Mouse (Mus musculus): ENCODE data around the gene Nek10. TPM values are rescaled to one million over a fixed set of nuclear protein-coding genes. Genes with fewer than 3 reads are reported as not detected.
A peak's percentile ranks its signal among the peaks of the same experiment; 100 is the strongest.

The Nek10 gene
- polyA plus RNA-seq, 1 experiment from 2014 or later, result 0.03 TPM

- Histone ChIP-seq H3K36me3 (replicated peaks; ENCODE audit: control insufficient read depth, insufficient read depth, low read depth, low read length) (no peaks in the 10 kb centered on the region), H3K27ac (replicated peaks; ENCODE audit: low read depth, low read length) (no peak overlapping the region), H3K9ac (replicated peaks; ENCODE audit: low read length) (no peak overlapping the region), H3K27me3 (ENCODE audit: control insufficient read depth, insufficient read depth, low read length) (no peaks in the 10 kb centered on the region), H3K4me1 (ENCODE audit: control insufficient read depth, insufficient read depth, low read length) (no peaks in the 10 kb centered on the region), H3K4me3 (ENCODE audit: low read depth, low read length) (no peak overlapping the region), H3K4me2 (ENCODE audit: low read depth, low read length) (no peak overlapping the region), H3K9me3 (replicated peaks; ENCODE audit: control insufficient read depth, low read length) (no peaks in the 10 kb centered on the region)
- 74% methylated on average over 4 of the region's 4 CpGs for WGBS
- no peak for ATAC-seq (replicated peaks; ENCODE audit: insufficient number of reproducible peaks, low FRiP score, low TSS enrichment, low read depth)
- DNase-seq (ENCODE audit: low spot score), result no peak
Observed at GRCm38 (mm10) chr14:14871700-14872099, 68.5 kb downstream of the Nek10 start.

GRCm38 (mm10) chr14:14893932-14894652 lies 90.9 kb downstream of the Nek10 start:
- Histone ChIP-seq H3K9ac (replicated peaks; ENCODE audit: low read length) (no peak overlapping the region), H3K36me3 (replicated peaks; ENCODE audit: control insufficient read depth, insufficient read depth, low read depth, low read length) (no peaks in the 10 kb centered on the region), H3K27ac (replicated peaks; ENCODE audit: low read depth, low read length) (no peak overlapping the region), H3K27me3 (ENCODE audit: control insufficient read depth, insufficient read depth, low read length) (no peaks in the 10 kb centered on the region), H3K4me2 (ENCODE audit: low read depth, low read length) (no peak overlapping the region), H3K4me3 (ENCODE audit: low read depth, low read length) (no peak overlapping the region), H3K9me3 (replicated peaks; ENCODE audit: control insufficient read depth, low read length) (no peaks in the 10 kb centered on the region), H3K4me1 (ENCODE audit: control insufficient read depth, insufficient read depth, low read length) (no peaks in the 10 kb centered on the region)
- DNase-seq (ENCODE audit: low spot score) (peak; percentile 26), ATAC-seq (replicated peaks; ENCODE audit: insufficient number of reproducible peaks, low FRiP score, low TSS enrichment, low read depth) (no peak; the same call in 1 of the 2 replicates)
- WGBS, result 23% methylated on average over 4 of the region's 4 CpGs

- Histone ChIP-seq H3K9me3 (replicated peaks; ENCODE audit: control insufficient read depth, low read length) (no peaks in the 10 kb centered on the region), H3K4me3 (ENCODE audit: low read depth, low read length) (no peak overlapping the region), H3K27ac (replicated peaks; ENCODE audit: low read depth, low read length) (no peak overlapping the region), H3K27me3 (ENCODE audit: control insufficient read depth, insufficient read depth, low read length) (no peaks in the 10 kb centered on the region), H3K4me1 (ENCODE audit: control insufficient read depth, insufficient read depth, low read length) (no peaks in the 10 kb centered on the region), H3K4me2 (ENCODE audit: low read depth, low read length) (no peak overlapping the region), H3K36me3 (replicated peaks; ENCODE audit: control insufficient read depth, insufficient read depth, low read depth, low read length) (no peaks in the 10 kb centered on the region), H3K9ac (replicated peaks; ENCODE audit: low read length) (no peak overlapping the region)
- DNase-seq (ENCODE audit: low spot score) (no peak), ATAC-seq (replicated peaks; ENCODE audit: insufficient number of reproducible peaks, low FRiP score, low TSS enrichment, low read depth) (no peak)
Observed at GRCm38 (mm10) chr14:14894776-14895175, 91.6 kb downstream of the Nek10 start.

- H3K4me2 ChIP-seq (ENCODE audit: low read depth, low read length), result no peak overlapping the region
- no peaks in the 10 kb centered on the region for H3K36me3 ChIP-seq (replicated peaks; ENCODE audit: control insufficient read depth, insufficient read depth, low read depth, low read length)
- H3K27me3 ChIP-seq (ENCODE audit: control insufficient read depth, insufficient read depth, low read length), result no peaks in the 10 kb centered on the region
- H3K9ac ChIP-seq (replicated peaks; ENCODE audit: low read length), result no peak overlapping the region
- H3K27ac ChIP-seq (replicated peaks; ENCODE audit: low read depth, low read length), result no peak overlapping the region
- DNase-seq (ENCODE audit: low spot score), result no peak
- WGBS, result 87% methylated on average over 2 of the region's 2 CpGs
- H3K4me3 ChIP-seq (ENCODE audit: low read depth, low read length), result no peak overlapping the region
- H3K4me1 ChIP-seq (ENCODE audit: control insufficient read depth, insufficient read depth, low read length), result no peaks in the 10 kb centered on the region
- no peak for ATAC-seq (replicated peaks; ENCODE audit: insufficient number of reproducible peaks, low FRiP score, low TSS enrichment, low read depth)
- H3K9me3 ChIP-seq (replicated peaks; ENCODE audit: control insufficient read depth, low read length), result no peaks in the 10 kb centered on the region
Observed at GRCm38 (mm10) chr14:14895363-14895762, 92.1 kb downstream of the Nek10 start.

GRCm38 (mm10) chr14:14896399-14897136 lies 93.4 kb downstream of the Nek10 start:
- H3K4me2 ChIP-seq (ENCODE audit: low read depth, low read length), result no peak overlapping the region
- no peak overlapping the region for H3K9ac ChIP-seq (replicated peaks; ENCODE audit: low read length)
- no peaks in the 10 kb centered on the region for H3K9me3 ChIP-seq (replicated peaks; ENCODE audit: control insufficient read depth, low read length)
- no peak for DNase-seq (ENCODE audit: low spot score)
- H3K27me3 ChIP-seq (ENCODE audit: control insufficient read depth, insufficient read depth, low read length), result no peaks in the 10 kb centered on the region
- ATAC-seq (replicated peaks; ENCODE audit: insufficient number of reproducible peaks, low FRiP score, low TSS enrichment, low read depth), result 0 out of 2 replicates have a peak, but pooled peaks have one; percentile 23
- WGBS, result 75% methylated on average over 3 of the region's 3 CpGs
- H3K27ac ChIP-seq (replicated peaks; ENCODE audit: low read depth, low read length), result no peak overlapping the region
- H3K4me1 ChIP-seq (ENCODE audit: control insufficient read depth, insufficient read depth, low read length), result no peaks in the 10 kb centered on the region
- no peaks in the 10 kb centered on the region for H3K36me3 ChIP-seq (replicated peaks; ENCODE audit: control insufficient read depth, insufficient read depth, low read depth, low read length)
- H3K4me3 ChIP-seq (ENCODE audit: low read depth, low read length), result no peak overlapping the region

GRCm38 (mm10) chr14:14904750-14905529 lies 101.7 kb downstream of the Nek10 start:
- Histone ChIP-seq H3K4me1 (ENCODE audit: control insufficient read depth, insufficient read depth, low read length) (no peaks in the 10 kb centered on the region), H3K4me2 (ENCODE audit: low read depth, low read length) (no peak overlapping the region; the same call in 1 of the 2 replicates), H3K9ac (replicated peaks; ENCODE audit: low read length) (no peak overlapping the region), H3K27ac (replicated peaks; ENCODE audit: low read depth, low read length) (no peak overlapping the region), H3K4me3 (ENCODE audit: low read depth, low read length) (no peak overlapping the region), H3K36me3 (replicated peaks; ENCODE audit: control insufficient read depth, insufficient read depth, low read depth, low read length) (no peaks in the 10 kb centered on the region), H3K27me3 (ENCODE audit: control insufficient read depth, insufficient read depth, low read length) (no peaks in the 10 kb centered on the region), H3K9me3 (replicated peaks; ENCODE audit: control insufficient read depth, low read length) (no peaks in the 10 kb centered on the region)
- 15% methylated on average over 9 of the region's 9 CpGs for WGBS
- DNase-seq (ENCODE audit: low spot score) (peak; percentile 74), ATAC-seq (replicated peaks; ENCODE audit: insufficient number of reproducible peaks, low FRiP score, low TSS enrichment, low read depth) (no peak; the same call in 1 of the 2 replicates)

- Histone ChIP-seq H3K9ac (replicated peaks; ENCODE audit: low read length) (no peak overlapping the region), H3K4me1 (ENCODE audit: control insufficient read depth, insufficient read depth, low read length) (no peaks in the 10 kb centered on the region), H3K4me2 (ENCODE audit: low read depth, low read length) (no peak overlapping the region), H3K27me3 (ENCODE audit: control insufficient read depth, insufficient read depth, low read length) (no peaks in the 10 kb centered on the region), H3K4me3 (ENCODE audit: low read depth, low read length) (no peak overlapping the region), H3K36me3 (replicated peaks; ENCODE audit: control insufficient read depth, insufficient read depth, low read depth, low read length) (no peaks in the 10 kb centered on the region), H3K9me3 (replicated peaks; ENCODE audit: control insufficient read depth, low read length) (no peaks in the 10 kb centered on the region), H3K27ac (replicated peaks; ENCODE audit: low read depth, low read length) (no peak overlapping the region)
- WGBS, result 79% methylated on average over 5 of the region's 5 CpGs
- DNase-seq (ENCODE audit: low spot score) (no peak), ATAC-seq (replicated peaks; ENCODE audit: insufficient number of reproducible peaks, low FRiP score, low TSS enrichment, low read depth) (no peak)
Observed at GRCm38 (mm10) chr14:14905530-14905852, 102.3 kb downstream of the Nek10 start.

GRCm38 (mm10) chr14:14925615-14926014 lies 122.4 kb downstream of the Nek10 start:
- Histone ChIP-seq H3K9me3 (replicated peaks; ENCODE audit: control insufficient read depth, low read length) (no peaks in the 10 kb centered on the region), H3K27me3 (ENCODE audit: control insufficient read depth, insufficient read depth, low read length) (no peaks in the 10 kb centered on the region), H3K4me1 (ENCODE audit: control insufficient read depth, insufficient read depth, low read length) (no peaks in the 10 kb centered on the region), H3K27ac (replicated peaks; ENCODE audit: low read depth, low read length) (no peak overlapping the region), H3K9ac (replicated peaks; ENCODE audit: low read length) (no peak overlapping the region), H3K4me2 (ENCODE audit: low read depth, low read length) (no peak overlapping the region), H3K36me3 (replicated peaks; ENCODE audit: control insufficient read depth, insufficient read depth, low read depth, low read length) (no peaks in the 10 kb centered on the region), H3K4me3 (ENCODE audit: low read depth, low read length) (no peak overlapping the region)
- DNase-seq (ENCODE audit: low spot score) (no peak), ATAC-seq (replicated peaks; ENCODE audit: insufficient number of reproducible peaks, low FRiP score, low TSS enrichment, low read depth) (no peak)
- 72% methylated on average over 1 of the region's 1 CpGs for WGBS
